Mouse (Mus musculus): ENCODE results near the gene Cog2.

DNA sequence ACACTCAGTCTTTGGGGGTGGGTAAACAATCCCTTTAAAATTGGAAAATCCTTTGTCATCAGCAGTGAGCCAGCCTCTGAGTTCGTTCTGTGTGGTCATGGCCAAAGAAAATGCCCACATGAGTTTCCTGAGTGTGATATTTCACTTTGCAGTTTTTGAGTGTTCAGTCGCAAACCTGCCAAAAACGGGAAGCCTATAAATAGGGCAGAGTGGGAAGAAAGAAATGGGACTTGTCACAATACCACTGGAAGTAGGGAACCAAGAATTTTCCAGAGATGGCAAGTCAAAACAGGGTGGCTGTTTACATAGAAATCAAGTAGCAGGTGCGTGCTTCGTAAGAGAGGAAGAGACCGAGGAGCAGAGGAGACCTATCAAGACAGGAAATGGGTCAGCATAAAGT lies 4.0 kb upstream of the Cog2 start:
- TF ChIP-seq CTCF (IDR thresholded peaks at IDR 0.05; ENCODE audit: low read depth) (no peak), EP300 (IDR thresholded peaks at IDR 0.05; ENCODE audit: low read depth) (no peak)

Data from liver, postnatal 0 days (tissue).